Mouse (Mus musculus): ENCODE results near the gene Sbf1. TPM values are rescaled to one million over a fixed set of nuclear protein-coding genes. Genes with fewer than 3 reads are reported as not detected.

Gene Sbf1
- polyA plus RNA-seq (2015; fragmentation: Nextera tagmentation; extraction: Ambion mirVana): 30.0 and 37.2 TPM in 2 replicates

- DNase-seq (ENCODE audit: low spot score) (peak; percentile 99), ATAC-seq (replicated peaks; ENCODE audit: low FRiP score, low read depth) (peak; percentile 99)
- Histone ChIP-seq H3K9ac (ENCODE audit: low read depth, low read length) (peak within 1 kb of the TSS; percentile 90), H3K4me2 (ENCODE audit: low read length) (peak within 1 kb of the TSS; percentile 87), H3K27me3 (ENCODE audit: insufficient read depth, low read length) (no peaks in the 10 kb centered on the region), H3K27ac (peak within 1 kb of the TSS; percentile 48; the same call in 1 of the 2 replicates), H3K4me3 (replicated peaks; ENCODE audit: low read depth, low read length) (peak within 1 kb of the TSS; percentile 93), H3K4me1 (replicated peaks; ENCODE audit: insufficient read depth, low read length) (peaks cover 8% of the 10 kb centered on the region), H3K9me3 (replicated peaks; ENCODE audit: low read length) (no peaks in the 10 kb centered on the region), H3K36me3 (ENCODE audit: insufficient read depth, low read length) (no peaks in the 10 kb centered on the region)
- under 1% methylated on average over 28 of the region's 37 CpGs for WGBS
- peak; percentile 34; the same call in 1 of the 2 replicates for TF ChIP-seq CTCF (IDR thresholded peaks at IDR 0.05; ENCODE audit: low read depth)
Observed at GRCm38 (mm10) chr15:89315190-89315731, at the start of gene Sbf1. Sbf1 (minus strand) TSS chr15:89315311.

- Histone ChIP-seq H3K9me3 (replicated peaks; ENCODE audit: low read length) (no peaks in the 10 kb centered on the region), H3K27ac (no peak overlapping the region), H3K4me3 (replicated peaks; ENCODE audit: low read depth, low read length) (no peak overlapping the region), H3K27me3 (ENCODE audit: insufficient read depth, low read length) (no peaks in the 10 kb centered on the region), H3K4me2 (ENCODE audit: low read length) (no peak overlapping the region), H3K36me3 (ENCODE audit: insufficient read depth, low read length) (peaks cover 58% of the 10 kb centered on the region), H3K4me1 (replicated peaks; ENCODE audit: insufficient read depth, low read length) (no peaks in the 10 kb centered on the region), H3K9ac (ENCODE audit: low read depth, low read length) (no peak overlapping the region)
- TF ChIP-seq CTCF (IDR thresholded peaks at IDR 0.05; ENCODE audit: low read depth): no peak
- DNase-seq (ENCODE audit: low spot score) (no peak), ATAC-seq (replicated peaks; ENCODE audit: low FRiP score, low read depth) (no peak)
- WGBS: 87% methylated on average over 7 of the region's 7 CpGs
Observed at GRCm38 (mm10) chr15:89363051-89363450, 47.9 kb upstream of the Sbf1 start.

- 82% methylated on average over 3 of the region's 3 CpGs for WGBS
- H3K27ac ChIP-seq: no peak overlapping the region
- DNase-seq (ENCODE audit: low spot score): no peak
- H3K36me3 ChIP-seq (ENCODE audit: insufficient read depth, low read length): peaks cover 21% of the 10 kb centered on the region; the same call in 1 of the 2 replicates
- no peak for ATAC-seq (replicated peaks; ENCODE audit: low FRiP score, low read depth)
- H3K27me3 ChIP-seq (ENCODE audit: insufficient read depth, low read length): no peaks in the 10 kb centered on the region
- H3K9me3 ChIP-seq (replicated peaks; ENCODE audit: low read length): no peaks in the 10 kb centered on the region
- H3K4me1 ChIP-seq (replicated peaks; ENCODE audit: insufficient read depth, low read length): no peaks in the 10 kb centered on the region; the same call in 1 of the 2 replicates
- H3K9ac ChIP-seq (ENCODE audit: low read depth, low read length): no peak overlapping the region
- no peak for TF ChIP-seq CTCF (IDR thresholded peaks at IDR 0.05; ENCODE audit: low read depth)
- no peak overlapping the region for H3K4me2 ChIP-seq (ENCODE audit: low read length)
- H3K4me3 ChIP-seq (replicated peaks; ENCODE audit: low read depth, low read length): no peak overlapping the region
Observed at GRCm38 (mm10) chr15:89358784-89359183, 43.7 kb upstream of the Sbf1 start.

GRCm38 (mm10) chr15:89356372-89356771, 41.3 kb upstream of the Sbf1 start:
- Histone ChIP-seq H3K27me3 (ENCODE audit: insufficient read depth, low read length) (no peaks in the 10 kb centered on the region), H3K27ac (peak overlapping the region; percentile 87)

GRCm38 (mm10) chr15:89355241-89356187, 40.4 kb upstream of the Sbf1 start, which contains the start of the genes Lmf2 and Ncaph2:
Lmf2 (minus strand) TSS chr15:89355659.
Ncaph2 (plus strand) TSS chr15:89355719.
- Histone ChIP-seq H3K9me3 (replicated peaks; ENCODE audit: low read length) (no peaks in the 10 kb centered on the region), H3K27ac (peak within 1 kb of the TSS; percentile 87), H3K27me3 (ENCODE audit: insufficient read depth, low read length) (no peaks in the 10 kb centered on the region), H3K4me1 (replicated peaks; ENCODE audit: insufficient read depth, low read length) (no peaks in the 10 kb centered on the region; the same call in 1 of the 2 replicates), H3K4me3 (replicated peaks; ENCODE audit: low read depth, low read length) (peak within 1 kb of the TSS; percentile 75), H3K36me3 (ENCODE audit: insufficient read depth, low read length) (peaks cover 31% of the 10 kb centered on the region), H3K4me2 (ENCODE audit: low read length) (peak within 1 kb of the TSS; percentile 80), H3K9ac (ENCODE audit: low read depth, low read length) (peak within 1 kb of the TSS; percentile 81)
- TF ChIP-seq CTCF (IDR thresholded peaks at IDR 0.05; ENCODE audit: low read depth): no peak
- DNase-seq (ENCODE audit: low spot score) (peak; percentile 97), ATAC-seq (replicated peaks; ENCODE audit: low FRiP score, low read depth) (peak; percentile 88)
- under 1% methylated on average over 64 of the region's 64 CpGs for WGBS

More at GRCm38 (mm10) chr15:89356372-89356771, 41.3 kb upstream of the Sbf1 start:
- WGBS: under 1% methylated on average over 15 of the region's 15 CpGs
- Histone ChIP-seq H3K36me3 (ENCODE audit: insufficient read depth, low read length) (peaks cover 30% of the 10 kb centered on the region), H3K4me3 (replicated peaks; ENCODE audit: low read depth, low read length) (peak overlapping the region; percentile 75), H3K4me2 (ENCODE audit: low read length) (peak overlapping the region; percentile 80), H3K9me3 (replicated peaks; ENCODE audit: low read length) (no peaks in the 10 kb centered on the region), H3K9ac (ENCODE audit: low read depth, low read length) (peak overlapping the region; percentile 81), H3K4me1 (replicated peaks; ENCODE audit: insufficient read depth, low read length) (no peaks in the 10 kb centered on the region; the same call in 1 of the 2 replicates)
- ATAC-seq (replicated peaks; ENCODE audit: low FRiP score, low read depth) (peak; percentile 68), DNase-seq (ENCODE audit: low spot score) (peak; percentile 98)
- TF ChIP-seq CTCF (IDR thresholded peaks at IDR 0.05; ENCODE audit: low read depth): no peak

GRCm38 (mm10) chr15:89354455-89354854, 39.3 kb upstream of the Sbf1 start:
- no peak for TF ChIP-seq CTCF (IDR thresholded peaks at IDR 0.05; ENCODE audit: low read depth)
- Histone ChIP-seq H3K36me3 (ENCODE audit: insufficient read depth, low read length) (peaks cover 31% of the 10 kb centered on the region), H3K4me1 (replicated peaks; ENCODE audit: insufficient read depth, low read length) (no peaks in the 10 kb centered on the region; the same call in 1 of the 2 replicates), H3K27me3 (ENCODE audit: insufficient read depth, low read length) (no peaks in the 10 kb centered on the region), H3K27ac (no peak overlapping the region), H3K4me3 (replicated peaks; ENCODE audit: low read depth, low read length) (peak overlapping the region; percentile 75), H3K4me2 (ENCODE audit: low read length) (peak overlapping the region; percentile 74), H3K9me3 (replicated peaks; ENCODE audit: low read length) (no peaks in the 10 kb centered on the region), H3K9ac (ENCODE audit: low read depth, low read length) (peak overlapping the region; percentile 81)
- DNase-seq (ENCODE audit: low spot score) (no peak), ATAC-seq (replicated peaks; ENCODE audit: low FRiP score, low read depth) (0 out of 2 replicates have a peak, but pooled peaks have one; percentile 0)
- WGBS: 62% methylated on average over 7 of the region's 7 CpGs

All from kidney, postnatal 0 days (tissue).